Mouse (Mus musculus): ENCODE results near the gene Gm13272. TPM values are rescaled to one million over a fixed set of nuclear protein-coding genes. Genes with fewer than 3 reads are reported as not detected.

Gene Gm13272
- polyA plus RNA-seq, 1 experiment from 2014 or later = not detected

Other genes starting within 250 kb of the Gm13272 start
- gene Ifna15, start 221.6 kb upstream of the Gm13272 start, polyA plus RNA-seq (2015; fragmentation: Nextera tagmentation; extraction: Ambion mirVana) = not detected in 2 replicates
- not detected in 2 replicates for gene Ifna14, start 208.1 kb upstream of the Gm13272 start, polyA plus RNA-seq (2015; fragmentation: Nextera tagmentation; extraction: Ambion mirVana)
- gene Ifna9, start 187.5 kb upstream of the Gm13272 start, polyA plus RNA-seq (2015; fragmentation: Nextera tagmentation; extraction: Ambion mirVana) = not detected in 2 replicates
- not detected in 2 replicates for gene Ifna12, start 176.5 kb upstream of the Gm13272 start, polyA plus RNA-seq (2015; fragmentation: Nextera tagmentation; extraction: Ambion mirVana)
- gene C87499, start 145.4 kb upstream of the Gm13272 start, polyA plus RNA-seq (2015; fragmentation: Nextera tagmentation; extraction: Ambion mirVana) = not detected in 2 replicates
- not detected in 2 replicates for gene Ifna13, start 135.4 kb upstream of the Gm13272 start, polyA plus RNA-seq (2015; fragmentation: Nextera tagmentation; extraction: Ambion mirVana)
- gene Ifna16, start 102.9 kb upstream of the Gm13272 start, polyA plus RNA-seq (2015; fragmentation: Nextera tagmentation; extraction: Ambion mirVana) = not detected in 2 replicates
- gene Ifna2, start 95.9 kb upstream of the Gm13272 start, polyA plus RNA-seq (2015; fragmentation: Nextera tagmentation; extraction: Ambion mirVana) = not detected in 2 replicates
- gene Ifnab, start 88.5 kb upstream of the Gm13272 start, polyA plus RNA-seq (2015; fragmentation: Nextera tagmentation; extraction: Ambion mirVana) = not detected in 2 replicates
- 1.6 and 2.3 TPM in 2 replicates for gene Gm26566, start 58.0 kb upstream of the Gm13272 start, polyA plus RNA-seq (2015; fragmentation: Nextera tagmentation; extraction: Ambion mirVana)
- gene Klhl9, start 57.4 kb upstream of the Gm13272 start, polyA plus RNA-seq (2015; fragmentation: Nextera tagmentation; extraction: Ambion mirVana) = 117 and 128 TPM in 2 replicates
- not detected in 2 replicates for gene Gm13271, start 25.0 kb upstream of the Gm13272 start, polyA plus RNA-seq (2015; fragmentation: Nextera tagmentation; extraction: Ambion mirVana)
- 0.14 TPM in 1 of 2 replicates, not detected in the other for gene Gm13283, start 19.7 kb upstream of the Gm13272 start, polyA plus RNA-seq (2015; fragmentation: Nextera tagmentation; extraction: Ambion mirVana)
- not detected in 2 replicates for gene Gm13290, start 6.0 kb upstream of the Gm13272 start, polyA plus RNA-seq (2015; fragmentation: Nextera tagmentation; extraction: Ambion mirVana)
- not detected in 2 replicates for gene Gm13289, start 2.9 kb upstream of the Gm13272 start, polyA plus RNA-seq (2015; fragmentation: Nextera tagmentation; extraction: Ambion mirVana)
- gene Ifnz, start 2.3 kb downstream of the Gm13272 start, polyA plus RNA-seq (2015; fragmentation: Nextera tagmentation; extraction: Ambion mirVana) = 0.20 TPM in 1 of 2 replicates, not detected in the other
- not detected in 2 replicates for gene Gm13276, start 5.9 kb downstream of the Gm13272 start, polyA plus RNA-seq (2015; fragmentation: Nextera tagmentation; extraction: Ambion mirVana)
- not detected in 2 replicates for gene Gm13277, start 8.8 kb downstream of the Gm13272 start, polyA plus RNA-seq (2015; fragmentation: Nextera tagmentation; extraction: Ambion mirVana)
- gene Gm13278, start 11.7 kb downstream of the Gm13272 start, polyA plus RNA-seq (2015; fragmentation: Nextera tagmentation; extraction: Ambion mirVana) = not detected in 2 replicates
- gene Gm13275, start 14.6 kb downstream of the Gm13272 start, polyA plus RNA-seq (2015; fragmentation: Nextera tagmentation; extraction: Ambion mirVana) = not detected in 2 replicates
- gene Gm13279, start 17.5 kb downstream of the Gm13272 start, polyA plus RNA-seq (2015; fragmentation: Nextera tagmentation; extraction: Ambion mirVana) = not detected in 2 replicates
- not detected in 2 replicates for gene Gm13285, start 19.8 kb downstream of the Gm13272 start, polyA plus RNA-seq (2015; fragmentation: Nextera tagmentation; extraction: Ambion mirVana)
- gene Gm13287, start 23.4 kb downstream of the Gm13272 start, polyA plus RNA-seq (2015; fragmentation: Nextera tagmentation; extraction: Ambion mirVana) = not detected in 2 replicates
- not detected in 2 replicates for gene Gm13288, start 25.7 kb downstream of the Gm13272 start, polyA plus RNA-seq (2015; fragmentation: Nextera tagmentation; extraction: Ambion mirVana)
- gene Ifna7, start 36.4 kb downstream of the Gm13272 start, polyA plus RNA-seq (2015; fragmentation: Nextera tagmentation; extraction: Ambion mirVana) = not detected in 2 replicates
- not detected in 2 replicates for gene Ifna11, start 40.1 kb downstream of the Gm13272 start, polyA plus RNA-seq (2015; fragmentation: Nextera tagmentation; extraction: Ambion mirVana)
- not detected in 2 replicates for gene Ifna6, start 47.6 kb downstream of the Gm13272 start, polyA plus RNA-seq (2015; fragmentation: Nextera tagmentation; extraction: Ambion mirVana)
- gene Ifna5, start 55.7 kb downstream of the Gm13272 start, polyA plus RNA-seq (2015; fragmentation: Nextera tagmentation; extraction: Ambion mirVana) = not detected in 2 replicates
- gene Ifna4, start 62.0 kb downstream of the Gm13272 start, polyA plus RNA-seq (2015; fragmentation: Nextera tagmentation; extraction: Ambion mirVana) = not detected in 2 replicates
- gene Ifna1, start 70.2 kb downstream of the Gm13272 start, polyA plus RNA-seq (2015; fragmentation: Nextera tagmentation; extraction: Ambion mirVana) = not detected in 2 replicates
- gene Ifne, start 100.4 kb downstream of the Gm13272 start, polyA plus RNA-seq (2015; fragmentation: Nextera tagmentation; extraction: Ambion mirVana) = not detected in 2 replicates